Mouse (Mus musculus) midbrain, embryonic 10.5 days (tissue): ENCODE results near the gene Nisch. TPM values are rescaled to one million over a fixed set of nuclear protein-coding genes. Genes with fewer than 3 reads are reported as not detected.

Source experiments
- DNase-seq: peaks from one replicate; pipeline ENCODE4 v3.0.0-alpha.2; 2017; ENCODE audit warnings: low spot score
- H3K27ac ChIP-seq: fragments of 300-500 bp; sonication (generic); replicated peaks from 2 replicates; pipeline ENCODE4 v1.5.1; 2016; ENCODE audit warnings: mild to moderate bottlenecking
- H3K27me3 ChIP-seq: fragments of 300-500 bp; sonication (generic); 2 replicates; pipeline ENCODE4 v1.6.1; 2016; ENCODE audit warnings: low read depth, mild to moderate bottlenecking; ENCODE audit not compliant: poor library complexity, severe bottlenecking
- H3K36me3 ChIP-seq: fragments of 300-500 bp; sonication (generic); 2 replicates; pipeline ENCODE4 v1.6.1; 2016; ENCODE audit warnings: mild to moderate bottlenecking, moderate library complexity
- H3K4me1 ChIP-seq: fragments of 300-500 bp; sonication (generic); 2 replicates; pipeline ENCODE4 v1.6.1; 2016
- H3K4me3 ChIP-seq: fragments of 300-500 bp; sonication (generic); 2 replicates; pipeline ENCODE4 v1.5.1; 2016; ENCODE audit warnings: mild to moderate bottlenecking, moderate library complexity
- H3K9me3 ChIP-seq: fragments of 300-500 bp; sonication (generic); replicated peaks from 2 replicates; pipeline ENCODE4 v1.6.1; 2016; ENCODE audit warnings: mild to moderate bottlenecking
- WGBS: fragments of 180-500 bp; shearing (Covaris S2); methylation state at CpG from one replicate; pipeline ENCODE4 v1.1.7; 2016; 5-methylcytosine and 5-hydroxymethylcytosine counted together
- polyA plus RNA-seq: library from polyadenylated mRNA; unstranded; fragments of >200 nt; fragmentation: Nextera tagmentation; extraction: Ambion mirVana; gene quantifications from 2 replicates; pipeline ENCODE4 v1.2.1, GENCODE M21; 2016

The Nisch gene
- polyA plus RNA-seq, 1 experiment from 2014 or later = 391 TPM

- H3K36me3 ChIP-seq = peaks cover 100% of the 10 kb centered on the region
- no peak overlapping the region for H3K4me3 ChIP-seq
- 96% methylated on average over 12 of the region's 12 CpGs for WGBS
- DNase-seq = no peak
- H3K27ac ChIP-seq = no peak overlapping the region
- H3K27me3 ChIP-seq = no peaks in the 10 kb centered on the region
- no peaks in the 10 kb centered on the region for H3K9me3 ChIP-seq
- no peaks in the 10 kb centered on the region for H3K4me1 ChIP-seq
These were observed 36.9 kb downstream of the Nisch start for GRCm38 (mm10) chr14:31179677-31180365.

- Histone ChIP-seq H3K9me3 (no peaks in the 10 kb centered on the region), H3K4me3 (no peak overlapping the region), H3K4me1 (no peaks in the 10 kb centered on the region), H3K36me3 (peaks cover 100% of the 10 kb centered on the region), H3K27ac (no peak overlapping the region), H3K27me3 (no peaks in the 10 kb centered on the region)
- no peak for DNase-seq
- 94% methylated on average over 5 of the region's 5 CpGs for WGBS
These were observed 39.0 kb downstream of the Nisch start for GRCm38 (mm10) chr14:31177715-31178114.

GRCm38 (mm10) chr14:31177287-31177686, 39.5 kb downstream of the Nisch start:
- Histone ChIP-seq H3K27ac (no peak overlapping the region), H3K4me1 (no peaks in the 10 kb centered on the region), H3K27me3 (no peaks in the 10 kb centered on the region), H3K36me3 (peaks cover 100% of the 10 kb centered on the region), H3K4me3 (no peak overlapping the region), H3K9me3 (no peaks in the 10 kb centered on the region)
- no peak for DNase-seq
- 94% methylated on average over 16 of the region's 16 CpGs for WGBS

- no peak overlapping the region for H3K4me3 ChIP-seq
- H3K27ac ChIP-seq = no peak overlapping the region
- DNase-seq = no peak
- no peaks in the 10 kb centered on the region for H3K9me3 ChIP-seq
- no peaks in the 10 kb centered on the region for H3K27me3 ChIP-seq
- WGBS = 90% methylated on average over 7 of the region's 7 CpGs
- H3K4me1 ChIP-seq = peaks cover 1% of the 10 kb centered on the region; the same call in 1 of the 2 replicates
- H3K36me3 ChIP-seq = peaks cover 91% of the 10 kb centered on the region
These were observed 43.2 kb downstream of the Nisch start for GRCm38 (mm10) chr14:31173537-31173936.

GRCm38 (mm10) chr14:31172781-31173455, 43.8 kb downstream of the Nisch start:
- peaks cover 85% of the 10 kb centered on the region for H3K36me3 ChIP-seq

GRCm38 (mm10) chr14:31171821-31172220, 44.9 kb downstream of the Nisch start:
- Histone ChIP-seq H3K27me3 (no peaks in the 10 kb centered on the region), H3K9me3 (no peaks in the 10 kb centered on the region), H3K36me3 (peaks cover 74% of the 10 kb centered on the region), H3K27ac (no peak overlapping the region), H3K4me3 (no peak overlapping the region), H3K4me1 (peaks cover 12% of the 10 kb centered on the region; the same call in 1 of the 2 replicates)
- DNase-seq = no peak
- WGBS = 97% methylated on average over 15 of the region's 15 CpGs

More at GRCm38 (mm10) chr14:31172781-31173455, 43.8 kb downstream of the Nisch start:
- Histone ChIP-seq H3K27me3 (no peaks in the 10 kb centered on the region), H3K27ac (no peak overlapping the region), H3K4me1 (peaks cover 6% of the 10 kb centered on the region; the same call in 1 of the 2 replicates), H3K9me3 (no peaks in the 10 kb centered on the region), H3K4me3 (no peak overlapping the region)
- DNase-seq = no peak
- 93% methylated on average over 18 of the region's 18 CpGs for WGBS

- Histone ChIP-seq H3K27me3 (no peaks in the 10 kb centered on the region), H3K36me3 (peaks cover 70% of the 10 kb centered on the region), H3K4me1 (peaks cover 14% of the 10 kb centered on the region), H3K9me3 (no peaks in the 10 kb centered on the region), H3K27ac (no peak overlapping the region), H3K4me3 (no peak overlapping the region)
- no peak for DNase-seq
- 91% methylated on average over 11 of the region's 11 CpGs for WGBS
These were observed 45.4 kb downstream of the Nisch start for GRCm38 (mm10) chr14:31171386-31171785.

- DNase-seq = no peak
- H3K4me1 ChIP-seq = peaks cover 18% of the 10 kb centered on the region
- no peaks in the 10 kb centered on the region for H3K27me3 ChIP-seq
- H3K4me3 ChIP-seq = no peak overlapping the region
- peaks cover 66% of the 10 kb centered on the region for H3K36me3 ChIP-seq
- 93% methylated on average over 13 of the region's 13 CpGs for WGBS
- no peak overlapping the region for H3K27ac ChIP-seq
- H3K9me3 ChIP-seq = no peaks in the 10 kb centered on the region
These were observed 45.8 kb downstream of the Nisch start for GRCm38 (mm10) chr14:31170963-31171362.

GRCm38 (mm10) chr14:31169508-31169907, 47.2 kb downstream of the Nisch start:
- H3K27ac ChIP-seq = no peak overlapping the region
- peaks cover 24% of the 10 kb centered on the region for H3K4me1 ChIP-seq
- H3K36me3 ChIP-seq = peaks cover 51% of the 10 kb centered on the region
- H3K4me3 ChIP-seq = no peak overlapping the region
- H3K9me3 ChIP-seq = no peaks in the 10 kb centered on the region
- WGBS = 90% methylated on average over 6 of the region's 6 CpGs
- no peak for DNase-seq
- no peaks in the 10 kb centered on the region for H3K27me3 ChIP-seq

GRCm38 (mm10) chr14:31168425-31168824, 48.3 kb downstream of the Nisch start, which contains the start of gene Stab1:
Gene Stab1 (minus strand): TSS chr14:31168641.
- H3K36me3 ChIP-seq = peaks cover 40% of the 10 kb centered on the region
- H3K4me1 ChIP-seq = peaks cover 24% of the 10 kb centered on the region
- WGBS = 68% methylated on average over 10 of the region's 10 CpGs
- no peaks in the 10 kb centered on the region for H3K9me3 ChIP-seq
- peak within 1 kb of the TSS; percentile 1; the same call in 1 of the 2 replicates for H3K27ac ChIP-seq
- DNase-seq = no peak
- no peaks in the 10 kb centered on the region for H3K27me3 ChIP-seq
- H3K4me3 ChIP-seq = peak within 1 kb of the TSS; percentile 20

- Histone ChIP-seq H3K36me3 (peaks cover 24% of the 10 kb centered on the region), H3K27me3 (no peaks in the 10 kb centered on the region), H3K27ac (peak overlapping the region; percentile 47), H3K4me1 (peaks cover 28% of the 10 kb centered on the region), H3K4me3 (peak overlapping the region; percentile 20), H3K9me3 (no peaks in the 10 kb centered on the region)
- no peak for DNase-seq
- 76% methylated on average over 9 of the region's 9 CpGs for WGBS
These were observed 49.9 kb downstream of the Nisch start for GRCm38 (mm10) chr14:31166827-31167226.

GRCm38 (mm10) chr14:31165991-31166630, 50.6 kb downstream of the Nisch start:
- 84% methylated on average over 10 of the region's 10 CpGs for WGBS
- Histone ChIP-seq H3K4me1 (peaks cover 32% of the 10 kb centered on the region), H3K27ac (peak overlapping the region; percentile 47), H3K9me3 (no peaks in the 10 kb centered on the region), H3K27me3 (no peaks in the 10 kb centered on the region), H3K36me3 (peaks cover 17% of the 10 kb centered on the region), H3K4me3 (no peak overlapping the region)
- DNase-seq = no peak

GRCm38 (mm10) chr14:31165458-31165857, 51.3 kb downstream of the Nisch start:
- Histone ChIP-seq H3K9me3 (no peaks in the 10 kb centered on the region), H3K4me1 (peaks cover 35% of the 10 kb centered on the region), H3K27me3 (no peaks in the 10 kb centered on the region), H3K27ac (no peak overlapping the region), H3K4me3 (no peak overlapping the region), H3K36me3 (peaks cover 11% of the 10 kb centered on the region)
- DNase-seq = no peak
- WGBS = 65% methylated on average over 7 of the region's 7 CpGs
